In the genomic region with DNA sequence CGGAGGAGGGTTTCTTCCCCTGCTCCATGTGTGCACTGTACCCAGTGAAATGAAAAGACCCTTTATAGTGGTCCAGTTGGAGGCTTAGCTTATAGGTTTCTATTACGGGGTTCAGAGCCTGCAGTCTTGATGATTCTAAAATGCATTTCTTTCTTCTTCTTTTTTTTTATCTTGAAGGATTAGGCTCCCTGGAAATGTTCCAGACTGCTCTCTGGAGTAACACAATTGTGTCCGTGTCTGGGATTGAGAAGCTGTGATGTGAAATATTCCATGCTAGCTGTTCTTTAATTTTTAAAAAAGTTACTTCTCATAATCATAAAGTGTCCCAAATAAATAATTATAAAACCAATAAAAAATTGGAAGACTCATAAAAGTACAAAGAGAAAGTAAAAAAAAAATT, we compare ENCODE assay signal across 23 mouse cellular contexts. TPM values are rescaled to one million over a fixed set of nuclear protein-coding genes. Genes with fewer than 3 reads are reported as not detected.
DNase-seq lines count a peak whose midpoint lies in the region; ATAC-seq and TF ChIP-seq lines count a peak whose summit lies in the region.
"Had no signal": no experiment of that assay in that cellular context is flagged by ENCODE, and none has a peak within 500 bp of the region (broad histone marks: within the 10 kb centered on the region; RNA-seq: fewer than 3 reads in every experiment).

No protein-coding gene starts in this region.

- no peak for TF ChIP-seq CTCF in lung, embryonic 14.5 days (IDR thresholded peaks at IDR 0.05; ENCODE audit: low read depth)
- no peak for TF ChIP-seq CTCF in lung, postnatal 0 days (IDR thresholded peaks at IDR 0.05)

- WGBS in lung, embryonic 14.5 days: 34% methylated on average over 3 of the region's 3 CpGs
- WGBS in lung, postnatal 0 days: 52% methylated on average over 3 of the region's 3 CpGs

- no peak overlapping the region for H3K9ac ChIP-seq in lung, embryonic 14.5 days
- H3K9ac ChIP-seq in lung, postnatal 0 days (replicated peaks; ENCODE audit: low read depth): no peak overlapping the region
- H3K9ac ChIP-seq: embryonic facial prominence, embryonic 12.5 days; forebrain, embryonic 13.5 days; forebrain, embryonic 15.5 days had no signal

- H3K27me3 ChIP-seq in lung, embryonic 14.5 days (ENCODE audit: insufficient read depth, low read length): peaks cover 14% of the 10 kb centered on the region
- H3K27me3 ChIP-seq in lung, postnatal 0 days (replicated peaks; ENCODE audit: insufficient read depth, low read length): no peaks in the 10 kb centered on the region
- H3K27me3 ChIP-seq: forebrain, embryonic 13.5 days; forebrain, embryonic 15.5 days had no signal

- DNase-seq in lung, embryonic 14.5 days: peak; percentile 90
- no peak for DNase-seq in lung, postnatal 25 days (ENCODE audit: low spot score)
- DNase-seq in lung, postnatal 0 days (ENCODE audit: low spot score): peak; percentile 63
- no peak for DNase-seq in lung, postnatal 14 days
- peak; percentile 22 for DNase-seq in lung, postnatal 36 days
- DNase-seq in lung, adult 18-20 months: no peak
- DNase-seq: adrenal gland, adult 8-10 months; adrenal gland, postnatal 14 days; adrenal gland, postnatal 36 days; B cell, adult 2 months; cerebellum, adult 11-12 months; cerebellum, adult 2 months; cerebellum, adult 9-10 months; cerebellum, postnatal 10 days; cerebellum, postnatal 25 days had no signal

- peak; percentile 57; the same call in 1 of the 2 replicates for ATAC-seq in lung, embryonic 14.5 days (ENCODE audit: insufficient read depth)
- no peak for ATAC-seq in lung, postnatal 0 days
- ATAC-seq: activated CD4-positive, CD25-positive, alpha-beta regulatory T cell, adult 4 months; CD4-positive, CD25-positive, alpha-beta regulatory T cell, adult 4 months; forebrain, embryonic 13.5 days; forebrain, embryonic 15.5 days; Patski had no signal

- H3K4me1 ChIP-seq in lung, embryonic 14.5 days (ENCODE audit: insufficient read depth): no peaks in the 10 kb centered on the region
- no peaks in the 10 kb centered on the region for H3K4me1 ChIP-seq in lung, postnatal 0 days (ENCODE audit: insufficient read depth, low read depth, low read length)
- H3K4me1 ChIP-seq: embryonic facial prominence, embryonic 12.5 days; forebrain, embryonic 13.5 days; forebrain, embryonic 15.5 days had no signal

- H3K9me3 ChIP-seq in lung, embryonic 14.5 days (ENCODE audit: low read depth, low read length): no peaks in the 10 kb centered on the region
- no peaks in the 10 kb centered on the region for H3K9me3 ChIP-seq in lung, postnatal 0 days (ENCODE audit: low read length)
- H3K9me3 ChIP-seq: embryonic facial prominence, embryonic 10.5 days; embryonic facial prominence, embryonic 12.5 days; forebrain, embryonic 13.5 days; forebrain, embryonic 15.5 days had no signal

- no peak overlapping the region for H3K4me3 ChIP-seq in lung, embryonic 14.5 days (ENCODE audit: low read depth, low read length)
- H3K4me3 ChIP-seq in lung, postnatal 0 days (ENCODE audit: low read depth, low read length): no peak overlapping the region
- H3K4me3 ChIP-seq: embryonic facial prominence, embryonic 10.5 days; embryonic facial prominence, embryonic 12.5 days; forebrain, embryonic 13.5 days; forebrain, embryonic 15.5 days had no signal

- H3K36me3 ChIP-seq in lung, embryonic 14.5 days (ENCODE audit: insufficient read depth): no peaks in the 10 kb centered on the region
- H3K36me3 ChIP-seq in lung, postnatal 0 days (ENCODE audit: insufficient read depth, low read length): no peaks in the 10 kb centered on the region
- H3K36me3 ChIP-seq: embryonic facial prominence, embryonic 10.5 days; embryonic facial prominence, embryonic 12.5 days; forebrain, embryonic 15.5 days; G1E had no signal

- TF ChIP-seq EP300 in lung, postnatal 0 days (IDR thresholded peaks at IDR 0.05): no peak

- no peak overlapping the region for H3K4me2 ChIP-seq in lung, embryonic 14.5 days
- H3K4me2 ChIP-seq in lung, postnatal 0 days (replicated peaks; ENCODE audit: low read depth, low read length): no peak overlapping the region
- H3K4me2 ChIP-seq: embryonic facial prominence, embryonic 12.5 days; forebrain, embryonic 13.5 days; forebrain, embryonic 15.5 days had no signal

- no peak overlapping the region for H3K27ac ChIP-seq in lung, embryonic 14.5 days (ENCODE audit: low read depth)
- no peak overlapping the region for H3K27ac ChIP-seq in lung, postnatal 0 days (ENCODE audit: low read length)
- H3K27ac ChIP-seq: embryonic facial prominence, embryonic 10.5 days; embryonic facial prominence, embryonic 12.5 days; forebrain, embryonic 13.5 days; forebrain, embryonic 15.5 days had no signal

RNA-seq across cellular contexts. Expression of gene Rxrg, which starts 26.9 kb away (rescaled TPM):
- 0.72 and 0.84 TPM in 2 replicates for polyA plus RNA-seq in lung, embryonic 14.5 days (2014; fragmentation: Nextera tagmentation; extraction: Ambion mirVana)
- polyA plus RNA-seq in lung, postnatal 0 days (2015; fragmentation: Nextera tagmentation; extraction: Ambion mirVana): 0.42 and 0.60 TPM in 2 replicates
- polyA plus RNA-seq: activated CD4-positive, CD25-positive, alpha-beta regulatory T cell, adult 4 months; CD4-positive, CD25-positive, alpha-beta regulatory T cell, adult 4 months; G1E; Patski had no signal

Comparison
In these comparisons a context has a peak if more than half of its experiments do, and no peak if none do; other contexts are left out.
1. DNase-seq: peak in lung, embryonic 14.5 days (single experiment), lung, postnatal 0 days (single experiment) and lung, postnatal 36 days (single experiment); none in lung, postnatal 25 days (single experiment), lung, postnatal 14 days (single experiment) and lung, adult 18-20 months (0 of 2).